Mouse (Mus musculus) forebrain, postnatal 0 days (tissue): ENCODE results near the gene Dlx4. TPM values are rescaled to one million over a fixed set of nuclear protein-coding genes. Genes with fewer than 3 reads are reported as not detected.

Experiments used
- ATAC-seq: fragments of 200-750 bp; cut with Nextera tagmentation; 2 replicates; pipeline ENCODE4 v1.8.0; 2017; ENCODE audit warnings: mild to moderate bottlenecking, moderate library complexity
- DNase-seq: peaks from one replicate; pipeline ENCODE4 v3.0.0-alpha.2; 2015
- H3K27ac ChIP-seq: fragments of 300-500 bp; sonication (generic); 2 replicates; pipeline ENCODE4 v1.5.1; 2014; ENCODE audit warnings: low read depth, mild to moderate bottlenecking, antibody characterized with exemption, low read length, moderate library complexity, mixed read lengths
- H3K27me3 ChIP-seq: fragments of 300-500 bp; sonication (generic); 2 replicates; pipeline ENCODE4 v1.6.1; 2014; ENCODE audit warnings: mild to moderate bottlenecking, low read length, mixed read lengths; ENCODE audit not compliant: insufficient read depth
- H3K36me3 ChIP-seq: fragments of 300-500 bp; sonication (generic); 2 replicates; pipeline ENCODE4 v1.6.1; 2014; ENCODE audit warnings: mild to moderate bottlenecking, moderate library complexity; ENCODE audit not compliant: insufficient read depth
- H3K4me1 ChIP-seq: fragments of 300-500 bp; sonication (generic); 2 replicates; pipeline ENCODE4 v1.6.1; 2014; ENCODE audit warnings: antibody characterized with exemption; ENCODE audit not compliant: insufficient read depth
- H3K4me2 ChIP-seq: fragments of 300-500 bp; sonication (generic); 2 replicates; pipeline ENCODE4 v1.6.1; 2014; ENCODE audit warnings: low read depth, mild to moderate bottlenecking, moderate library complexity
- H3K4me3 ChIP-seq: fragments of 300-500 bp; sonication (generic); 2 replicates; pipeline ENCODE4 v1.5.1; 2014; ENCODE audit warnings: low read depth, low read length, mixed read lengths
- H3K9ac ChIP-seq: fragments of 300-500 bp; sonication (generic); 2 replicates; pipeline ENCODE4 v1.6.1; 2014; ENCODE audit warnings: mild to moderate bottlenecking
- H3K9me3 ChIP-seq: fragments of 300-500 bp; sonication (generic); 2 replicates; pipeline ENCODE4 v1.6.1; 2016; ENCODE audit warnings: low read length
- CTCF ChIP-seq: sonication (generic); IDR thresholded peaks from 2 replicates; pipeline ENCODE4 v1.5.1; 2016; ENCODE audit warnings: antibody characterized with exemption, control low read depth, low read depth
- WGBS: fragments of 180-500 bp; shearing (Covaris S2); extraction: QIAGEN DNeasy Blood & Tissue Kit; methylation state at CpG from one replicate; pipeline ENCODE4 v1.1.7; 2014; 5-methylcytosine and 5-hydroxymethylcytosine counted together
- polyA plus RNA-seq: library from polyadenylated mRNA; unstranded; fragments of >200 nt; fragmentation: Nextera tagmentation; extraction: Ambion mirVana; gene quantifications from 2 replicates; pipeline ENCODE4 v1.2.1, GENCODE M21; 2015
- total RNA-seq: library from RNA; depleted of rRNA; stranded (reverse); fragments of >200 nt; gene quantifications from 2 replicates; pipeline ENCODE4 v1.2.3, GENCODE M21; 2014

The Dlx4 gene
- total and polyA plus RNA-seq, 2 experiments from 2014 or later = 0.82 TPM; not detected in 1

GRCm38 (mm10) chr11:95119990-95120632 is 26.0 kb downstream of the Dlx4 start, which contains the start of gene Dlx3:
Dlx3 (plus strand) TSS chr11:95120119.
- H3K4me2 ChIP-seq = peak within 1 kb of the TSS; percentile 55
- H3K27ac ChIP-seq = no peak within 1 kb of the TSS
- no peaks in the 10 kb centered on the region for H3K36me3 ChIP-seq
- H3K4me3 ChIP-seq = peak within 1 kb of the TSS; percentile 30
- H3K4me1 ChIP-seq = no peaks in the 10 kb centered on the region
- 0 out of 2 replicates have a peak within 1 kb of the TSS, but pooled peaks have one; percentile 22 for H3K9ac ChIP-seq
- peaks cover 71% of the 10 kb centered on the region for H3K27me3 ChIP-seq
- WGBS = 2% methylated on average over 54 of the region's 55 CpGs
- ATAC-seq (no peak), DNase-seq (no peak)
- no peak for TF ChIP-seq CTCF
- H3K9me3 ChIP-seq = no peaks in the 10 kb centered on the region

GRCm38 (mm10) chr11:95118505-95118904 is 27.6 kb downstream of the Dlx4 start:
- Histone ChIP-seq H3K4me3 (no peak overlapping the region), H3K36me3 (no peaks in the 10 kb centered on the region), H3K9me3 (no peaks in the 10 kb centered on the region), H3K27ac (no peak overlapping the region), H3K4me2 (no peak overlapping the region), H3K4me1 (no peaks in the 10 kb centered on the region), H3K9ac (no peak overlapping the region), H3K27me3 (peaks cover 56% of the 10 kb centered on the region)
- WGBS = 2% methylated on average over 8 of the region's 8 CpGs
- TF ChIP-seq CTCF = peak; percentile 97
- DNase-seq (peak; percentile 87), ATAC-seq (peak; percentile 76)

- no peaks in the 10 kb centered on the region for H3K36me3 ChIP-seq
- 5% methylated on average over 6 of the region's 6 CpGs for WGBS
- peak; percentile 88 for ATAC-seq
- no peak overlapping the region for H3K27ac ChIP-seq
- DNase-seq = peak; percentile 92
- no peak overlapping the region for H3K4me3 ChIP-seq
- peak; percentile 99 for TF ChIP-seq CTCF
- no peaks in the 10 kb centered on the region for H3K9me3 ChIP-seq
- H3K4me2 ChIP-seq = no peak overlapping the region
- peaks cover 43% of the 10 kb centered on the region for H3K27me3 ChIP-seq
- no peaks in the 10 kb centered on the region for H3K4me1 ChIP-seq
- H3K9ac ChIP-seq = no peak overlapping the region
Observed at GRCm38 (mm10) chr11:95117030-95117429, 29.0 kb downstream of the Dlx4 start.

- Histone ChIP-seq H3K27ac (no peak overlapping the region), H3K36me3 (no peaks in the 10 kb centered on the region), H3K4me3 (no peak overlapping the region), H3K4me1 (0 out of 2 replicates have a peak, but pooled peaks cover 4% of the 10 kb centered on the region), H3K9me3 (no peaks in the 10 kb centered on the region), H3K9ac (no peak overlapping the region), H3K4me2 (no peak overlapping the region), H3K27me3 (no peaks in the 10 kb centered on the region)
- DNase-seq = no peak
- ATAC-seq = no peak
- 91% methylated on average over 7 of the region's 7 CpGs for WGBS
- no peak for TF ChIP-seq CTCF
Observed at GRCm38 (mm10) chr11:95110081-95110480, 36.0 kb downstream of the Dlx4 start.

- DNase-seq = no peak
- no peak overlapping the region for H3K9ac ChIP-seq
- no peak overlapping the region for H3K27ac ChIP-seq
- no peak for TF ChIP-seq CTCF
- no peaks in the 10 kb centered on the region for H3K36me3 ChIP-seq
- ATAC-seq = no peak
- WGBS = 86% methylated on average over 2 of the region's 2 CpGs
- no peak overlapping the region for H3K4me3 ChIP-seq
- no peak overlapping the region for H3K4me2 ChIP-seq
- no peaks in the 10 kb centered on the region for H3K27me3 ChIP-seq
- H3K9me3 ChIP-seq = no peaks in the 10 kb centered on the region
- 0 out of 2 replicates have a peak, but pooled peaks cover 4% of the 10 kb centered on the region for H3K4me1 ChIP-seq
Observed at GRCm38 (mm10) chr11:95109000-95109399, 37.1 kb downstream of the Dlx4 start.

- 34% methylated on average over 23 of the region's 23 CpGs for WGBS
- H3K9ac ChIP-seq = no peak overlapping the region
- peak overlapping the region; percentile 25 for H3K4me2 ChIP-seq
- no peak overlapping the region for H3K4me3 ChIP-seq
- TF ChIP-seq CTCF = peak; percentile 98
- no peak overlapping the region for H3K27ac ChIP-seq
- H3K36me3 ChIP-seq = no peaks in the 10 kb centered on the region
- H3K27me3 ChIP-seq = no peaks in the 10 kb centered on the region
- ATAC-seq (peak; percentile 85), DNase-seq (peak; percentile 90)
- H3K9me3 ChIP-seq = no peaks in the 10 kb centered on the region
- H3K4me1 ChIP-seq = 0 out of 2 replicates have a peak, but pooled peaks cover 4% of the 10 kb centered on the region
Observed at GRCm38 (mm10) chr11:95106440-95107236, 39.4 kb downstream of the Dlx4 start.
